Mouse (Mus musculus) lung, adult 18-20 months (tissue): ENCODE results near the gene Jakmip3.

Source experiments
- DNase-seq, 2 experiments: peaks; one replicate each; pipeline ENCODE4 v3.0.0; 2022; ENCODE audit warnings: mixed read lengths in 2 of 2

The Jakmip3 gene

DNA sequence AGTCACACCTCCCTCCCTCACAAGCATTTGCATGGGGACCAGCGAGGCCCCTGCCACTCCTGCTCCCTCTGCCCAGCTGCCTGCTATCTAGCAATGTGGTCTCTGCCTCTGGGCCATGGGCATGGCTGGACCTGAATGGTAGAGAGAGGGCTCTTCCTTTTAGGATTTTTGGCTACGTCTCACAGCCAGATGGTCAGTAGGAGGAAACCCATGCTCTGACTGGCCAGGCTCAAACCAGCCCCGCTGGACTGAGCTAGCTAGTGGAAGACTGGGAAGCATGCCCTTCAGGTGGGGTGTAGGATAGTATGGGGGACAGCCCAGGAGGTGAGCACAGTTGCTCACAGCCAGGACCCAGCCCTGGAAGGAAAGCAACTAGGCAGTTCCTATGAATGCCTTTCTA is 161.3 kb downstream of the Jakmip3 start:
- DNase-seq: no peak

DNA sequence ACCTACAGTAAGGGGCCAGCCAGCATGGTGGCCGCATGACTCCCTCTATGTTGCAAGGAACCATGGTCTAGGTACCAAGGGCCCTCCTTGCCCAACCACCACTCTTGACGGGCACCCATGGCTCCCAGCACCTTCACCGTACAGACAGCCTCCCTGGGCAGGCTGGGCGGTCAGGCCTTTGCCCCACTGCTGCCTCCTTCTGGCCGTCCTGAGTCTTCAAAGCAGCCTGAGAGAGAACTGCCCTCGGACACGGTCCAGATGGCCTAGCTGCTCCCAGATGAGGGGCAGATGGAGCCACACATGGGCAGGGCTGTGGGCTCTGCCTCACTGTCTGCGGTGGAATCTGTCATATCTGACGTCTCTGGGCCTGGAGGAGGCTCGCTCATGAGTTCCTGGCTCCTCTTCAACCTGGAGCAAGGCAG is 163.4 kb downstream of the Jakmip3 start:
- no peak for DNase-seq

DNA sequence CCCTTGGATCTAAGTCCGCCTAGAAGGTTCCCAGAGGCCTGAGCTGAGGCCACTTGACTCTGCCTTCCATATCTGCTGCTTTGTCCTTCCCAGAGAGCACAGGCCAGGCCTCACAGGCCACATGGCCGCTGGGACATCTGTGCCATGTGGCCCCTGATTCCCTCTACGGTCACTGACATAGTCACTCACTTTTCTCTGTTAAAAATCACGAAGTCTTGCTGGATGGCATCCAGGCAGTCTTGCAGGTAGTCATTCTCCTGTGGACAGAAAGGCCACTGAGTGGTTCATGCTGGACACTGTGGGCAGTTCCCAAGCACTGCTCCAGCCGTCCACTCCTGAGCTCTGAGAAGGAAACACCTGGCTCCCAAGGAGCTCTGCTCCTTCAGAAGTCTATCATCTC is 164.5 kb downstream of the Jakmip3 start:
- DNase-seq: no peak

DNA sequence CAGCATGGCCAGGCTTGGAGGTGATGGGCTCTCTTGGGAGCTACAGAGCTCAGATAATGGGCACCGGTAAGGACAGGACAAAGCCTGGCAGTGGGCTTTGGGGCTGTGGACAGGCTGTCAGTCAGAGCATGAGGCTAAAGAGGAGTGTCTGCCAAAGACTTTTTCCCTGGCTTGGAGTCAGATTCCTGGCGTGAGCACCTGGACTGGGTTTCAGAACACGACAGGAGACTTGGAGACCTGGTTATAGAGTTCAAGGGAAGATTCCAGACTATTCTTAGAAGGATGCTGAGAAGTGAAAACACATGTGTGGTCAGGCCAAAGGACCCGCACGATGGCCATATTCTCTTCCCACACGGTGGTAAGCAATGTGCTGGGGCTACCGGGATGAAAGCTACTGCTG is 165.2 kb downstream of the Jakmip3 start:
- DNase-seq: no peak

DNA sequence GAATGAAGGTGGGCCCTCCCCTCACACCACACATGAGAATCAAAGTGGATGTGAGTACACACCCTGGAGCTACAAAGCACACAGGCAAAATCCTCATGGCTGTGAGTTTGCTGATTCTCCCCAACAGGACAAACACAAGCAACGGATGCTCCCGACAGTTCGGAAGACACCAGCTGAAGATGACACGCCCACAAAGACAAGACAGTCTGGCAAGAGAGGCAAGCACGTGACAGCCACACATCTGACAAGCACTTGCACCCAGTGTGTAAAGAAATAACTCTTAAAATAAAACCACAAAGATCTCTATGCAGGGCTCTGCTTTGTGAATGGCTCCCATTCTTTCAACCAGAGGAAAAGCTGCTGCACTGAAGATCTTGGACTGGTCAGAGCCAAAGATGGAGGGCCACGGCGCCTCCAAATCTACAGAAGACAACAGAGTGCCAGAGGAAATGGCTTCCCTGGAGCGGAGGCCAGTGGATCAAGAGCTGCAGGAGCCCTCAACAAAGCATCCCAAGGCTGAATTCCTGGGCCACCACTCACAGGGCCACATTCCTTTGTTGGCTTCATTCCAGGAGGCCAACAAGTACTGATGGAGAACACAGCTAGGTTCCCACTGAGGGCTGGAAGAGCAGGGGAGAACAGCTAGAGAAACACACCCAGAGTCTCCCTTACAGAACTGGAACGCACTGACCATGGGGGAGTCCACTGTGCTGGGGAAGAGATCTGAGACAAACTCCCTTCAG is 167.5 kb downstream of the Jakmip3 start:
- no peak for DNase-seq

DNA sequence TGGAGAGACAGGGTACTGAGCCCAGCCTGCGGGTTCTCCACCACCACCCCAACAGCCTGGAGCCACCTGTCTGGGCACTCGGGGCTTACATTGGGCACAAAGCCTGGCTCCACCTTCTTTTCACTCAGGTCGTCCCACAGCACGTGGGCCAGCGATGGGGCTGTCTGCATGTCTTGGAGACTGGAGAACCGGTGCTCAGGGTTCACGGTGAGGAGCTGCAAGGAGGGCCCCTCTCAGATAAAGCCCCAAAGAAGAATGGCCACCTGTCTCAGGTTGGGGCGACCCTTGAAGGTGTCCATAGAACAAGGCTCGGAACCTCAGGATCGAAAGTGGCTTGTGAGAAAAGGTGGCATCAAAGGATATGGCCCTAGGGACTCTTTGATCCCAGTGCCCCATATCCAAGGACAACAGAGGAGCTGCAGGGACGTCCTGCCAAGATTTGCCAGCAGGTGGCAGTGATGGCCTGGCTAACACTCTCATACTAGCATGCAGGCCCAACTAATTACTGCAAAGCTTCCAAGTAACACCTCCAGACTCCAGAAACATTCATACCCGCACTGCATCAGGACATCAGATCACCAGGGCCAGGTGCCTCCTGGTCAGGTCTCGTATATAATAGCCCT is 178.7 kb downstream of the Jakmip3 start:
- DNase-seq: peak; percentile 74

DNA sequence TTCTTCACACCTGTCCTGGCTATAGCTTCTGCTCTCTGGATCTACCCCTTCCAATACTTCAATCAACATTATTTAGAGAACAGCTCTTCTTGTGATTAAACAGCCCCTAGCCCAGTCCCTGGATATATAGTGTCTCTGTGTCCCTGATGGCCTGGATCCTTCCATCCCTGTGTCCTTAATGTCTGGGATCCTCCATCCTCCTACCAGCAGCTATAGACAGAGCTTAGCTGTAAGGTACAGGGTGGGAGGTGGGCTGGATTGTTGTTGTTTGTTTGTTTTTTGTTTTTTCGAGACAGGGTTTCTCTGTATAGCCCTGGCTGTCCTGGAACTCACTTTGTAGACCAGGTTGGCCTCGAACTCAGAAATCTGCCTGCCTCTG is 179.2 kb downstream of the Jakmip3 start:
- no peak for DNase-seq

DNA sequence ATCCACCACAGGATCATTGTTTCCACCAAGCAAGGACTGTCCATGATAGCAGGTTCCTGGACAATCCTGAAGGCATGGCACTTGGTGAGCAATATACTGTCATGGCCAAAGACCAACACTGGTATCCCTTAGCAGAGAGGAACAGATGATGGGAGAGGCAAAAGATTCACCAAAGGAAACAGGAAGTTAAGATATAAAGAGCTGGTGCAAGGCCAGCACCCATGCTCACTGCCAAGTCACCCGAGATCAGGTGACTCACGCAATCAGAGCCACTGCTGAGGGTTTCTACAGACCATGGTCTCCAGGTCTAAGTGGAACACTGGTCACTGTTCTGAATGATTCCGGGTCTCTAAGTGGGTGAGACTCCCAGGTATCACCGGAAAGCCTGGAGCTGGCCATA is 185.4 kb downstream of the Jakmip3 start:
- no peak for DNase-seq

DNA sequence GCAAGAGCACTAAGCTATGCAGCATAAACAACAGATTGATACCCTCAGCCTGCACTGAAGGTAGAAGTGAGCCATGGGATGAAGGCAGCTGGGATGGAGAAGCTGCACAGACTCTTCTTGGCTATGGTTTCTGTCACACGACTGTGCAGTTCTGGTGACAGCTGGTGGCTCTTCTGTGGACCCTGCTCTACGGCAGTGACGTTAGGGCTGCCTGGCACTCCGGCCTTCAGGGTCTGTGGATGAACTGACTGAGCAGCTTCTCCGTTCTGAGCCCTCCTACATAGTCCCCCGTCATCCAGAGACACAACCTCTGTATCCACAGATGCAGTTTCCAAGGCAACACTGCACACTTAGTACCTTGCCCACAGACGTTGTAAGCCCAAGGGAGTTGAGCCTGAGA is 186.0 kb downstream of the Jakmip3 start:
- DNase-seq: no peak

DNA sequence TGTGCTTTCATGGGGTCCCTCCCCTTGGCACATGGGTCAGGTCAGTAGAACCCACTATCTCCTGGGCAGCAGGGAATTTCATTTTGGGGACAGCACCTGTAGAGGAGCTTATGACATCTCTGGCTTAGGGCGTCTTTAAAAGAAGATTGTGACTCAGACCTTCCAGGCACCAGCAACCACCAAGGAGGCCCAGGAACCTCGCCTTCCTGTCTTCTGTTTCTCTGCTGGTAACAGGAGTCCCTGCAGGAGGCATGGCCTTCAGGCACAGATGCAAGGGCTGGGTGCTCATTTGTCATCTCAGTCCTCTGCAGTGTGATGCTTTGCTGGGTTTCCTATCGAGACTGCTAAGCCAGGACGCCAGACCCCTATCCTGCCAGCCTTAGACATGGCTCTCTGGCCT is 188.5 kb downstream of the Jakmip3 start:
- no peak for DNase-seq

DNA sequence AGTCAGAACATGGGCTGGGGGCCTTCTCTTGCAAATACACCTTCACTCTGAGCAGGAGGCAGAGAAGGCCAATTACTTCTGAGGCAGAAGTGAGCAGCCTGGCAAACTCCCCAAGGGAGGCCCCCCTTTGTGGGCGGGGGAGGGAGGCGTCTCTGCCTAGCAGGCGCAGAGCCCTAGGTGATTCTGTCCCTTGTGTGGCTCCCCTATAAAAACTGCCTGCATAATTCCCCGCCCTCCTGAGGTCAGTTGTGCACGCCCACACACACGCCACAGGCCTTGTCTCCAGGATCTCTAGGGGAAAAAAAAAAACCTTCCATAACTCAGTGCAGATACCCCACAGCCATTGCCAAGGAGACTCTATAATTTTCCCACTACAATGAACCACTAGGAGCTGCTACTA is 189.8 kb downstream of the Jakmip3 start:
- DNase-seq: peak in 1 of 2 experiments; percentile 16

DNA sequence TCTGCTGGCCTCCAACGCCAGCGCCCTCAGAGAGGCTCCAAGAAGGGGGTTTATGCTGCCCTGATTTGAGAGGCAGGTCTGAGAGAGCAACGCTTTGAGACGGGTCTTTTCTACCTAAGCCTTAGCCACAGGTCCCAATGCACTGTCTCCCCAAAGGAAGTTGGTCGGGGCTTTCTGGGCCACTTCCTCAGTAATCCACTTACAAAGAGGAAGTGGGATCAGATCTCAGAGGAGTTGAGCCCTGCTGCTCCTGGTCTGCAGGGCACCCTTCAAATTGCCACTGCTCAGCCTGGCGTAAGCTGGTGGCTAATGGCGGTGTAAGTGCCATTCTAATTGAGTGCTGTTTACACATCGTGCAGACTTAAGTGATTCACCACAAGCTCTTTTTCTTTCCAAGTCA is 191.0 kb downstream of the Jakmip3 start:
- DNase-seq: peak in 1 of 2 experiments; percentile 11

DNA sequence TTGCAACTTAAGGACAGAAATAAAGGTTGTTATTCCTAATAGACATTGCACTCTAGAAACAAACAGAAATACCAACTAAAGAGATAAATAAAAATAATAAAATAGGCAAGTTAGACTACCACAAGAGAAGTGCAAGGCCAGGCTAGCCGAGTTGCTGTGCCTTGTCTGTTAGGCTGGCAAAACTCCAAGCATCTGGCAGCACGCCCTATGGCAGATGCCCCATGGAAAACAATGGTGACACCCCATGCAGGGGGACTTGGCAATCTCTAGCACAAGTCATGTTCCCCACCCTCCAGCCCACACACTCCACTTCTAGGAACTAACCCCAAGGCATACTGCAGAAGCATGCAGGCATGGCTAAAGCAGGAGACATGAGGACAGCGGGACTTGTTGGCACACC is 192.9 kb downstream of the Jakmip3 start:
- peak in 1 of 2 experiments; percentile 33 for DNase-seq
